Mouse (Mus musculus) frontal cortex, adult 2 months (tissue): ENCODE measurements around the gene Zdhhc22. TPM values are rescaled to one million over a fixed set of nuclear protein-coding genes. Genes with fewer than 3 reads are reported as not detected.
A peak's percentile ranks its signal among the peaks of the same experiment; 100 is the strongest.

Experiments
- DNase-seq, 2 experiments: peaks; one replicate each; pipeline ENCODE4 v3.0.0; 2022; ENCODE audit warnings: low spot score in 1 of 2; ENCODE audit errors: extremely low spot score in 1 of 2
- polyA plus RNA-seq: library from polyadenylated mRNA; depleted of rRNA; stranded (reverse); fragments of >200 nt; gene quantifications from 2 replicates; pipeline ENCODE4 v1.2.3, GENCODE M21; 2012; rRNA removed

Zdhhc22 gene
- polyA plus RNA-seq, result 35.4 and 41.3 TPM in 2 replicates

- no peak for DNase-seq
Measured at GRCm38 (mm10) chr12:86989890-86990754, at the start of gene Zdhhc22. TSS of gene Zdhhc22 (minus strand) at chr12:86990430.

- no peak for DNase-seq
Measured at GRCm38 (mm10) chr12:87036631-87037030, 46.4 kb upstream of the Zdhhc22 start.

- no peak for DNase-seq
Measured at GRCm38 (mm10) chr12:87031163-87031763, 41.0 kb upstream of the Zdhhc22 start.

GRCm38 (mm10) chr12:87029251-87029976 lies 39.2 kb upstream of the Zdhhc22 start:
- no peak for DNase-seq

- no peak for DNase-seq
Measured at GRCm38 (mm10) chr12:87028068-87028467, 37.8 kb upstream of the Zdhhc22 start.

GRCm38 (mm10) chr12:87027391-87027790 lies 37.2 kb upstream of the Zdhhc22 start:
- DNase-seq, result no peak

- DNase-seq, result peak in 1 of 2 experiments; percentile 28
Measured at GRCm38 (mm10) chr12:87026871-87027240, 36.6 kb upstream of the Zdhhc22 start.

- peak; percentile 47 to 75 for DNase-seq
Measured at GRCm38 (mm10) chr12:87026109-87026870, 36.1 kb upstream of the Zdhhc22 start.

GRCm38 (mm10) chr12:87023456-87023855 lies 33.2 kb upstream of the Zdhhc22 start:
- no peak for DNase-seq

- DNase-seq, result no peak
Measured at GRCm38 (mm10) chr12:87022006-87022405, 31.8 kb upstream of the Zdhhc22 start.

- no peak for DNase-seq
Measured at GRCm38 (mm10) chr12:87021040-87021439, 30.8 kb upstream of the Zdhhc22 start, which contains the start of gene Tmem63c. TSS of gene Tmem63c (plus strand) at chr12:87021340.

GRCm38 (mm10) chr12:87018756-87019155 lies 28.5 kb upstream of the Zdhhc22 start:
- no peak for DNase-seq

GRCm38 (mm10) chr12:87017041-87017440 lies 26.8 kb upstream of the Zdhhc22 start:
- DNase-seq, result peak in 1 of 2 experiments; percentile 59

- no peak for DNase-seq
Measured at GRCm38 (mm10) chr12:87004596-87004995, 14.4 kb upstream of the Zdhhc22 start.

- DNase-seq, result no peak
Measured at GRCm38 (mm10) chr12:87003606-87004005, 13.4 kb upstream of the Zdhhc22 start.

- no peak for DNase-seq
Measured at GRCm38 (mm10) chr12:87002815-87003214, 12.6 kb upstream of the Zdhhc22 start.

GRCm38 (mm10) chr12:87002209-87002608 lies 12.0 kb upstream of the Zdhhc22 start:
- no peak for DNase-seq

- no peak for DNase-seq
Measured at GRCm38 (mm10) chr12:87000840-87001176, 10.6 kb upstream of the Zdhhc22 start.

- peak in 1 of 2 experiments; percentile 63 for DNase-seq
Measured at GRCm38 (mm10) chr12:87000151-87000839, 10.1 kb upstream of the Zdhhc22 start.

GRCm38 (mm10) chr12:86999283-86999820 lies 9.1 kb upstream of the Zdhhc22 start:
- no peak for DNase-seq
